Mouse (Mus musculus): ENCODE results near the gene Slc35e4. TPM values are rescaled to one million over a fixed set of nuclear protein-coding genes. Genes with fewer than 3 reads are reported as not detected.
"Not testable (repeated sequence)": the region's sequence is repeated elsewhere in the genome, so short reads cannot be mapped to it uniquely, and the experiment has no call there.

Gene Slc35e4
- polyA plus RNA-seq, 1 experiment from 2014 or later, result 19.4 TPM

DNA sequence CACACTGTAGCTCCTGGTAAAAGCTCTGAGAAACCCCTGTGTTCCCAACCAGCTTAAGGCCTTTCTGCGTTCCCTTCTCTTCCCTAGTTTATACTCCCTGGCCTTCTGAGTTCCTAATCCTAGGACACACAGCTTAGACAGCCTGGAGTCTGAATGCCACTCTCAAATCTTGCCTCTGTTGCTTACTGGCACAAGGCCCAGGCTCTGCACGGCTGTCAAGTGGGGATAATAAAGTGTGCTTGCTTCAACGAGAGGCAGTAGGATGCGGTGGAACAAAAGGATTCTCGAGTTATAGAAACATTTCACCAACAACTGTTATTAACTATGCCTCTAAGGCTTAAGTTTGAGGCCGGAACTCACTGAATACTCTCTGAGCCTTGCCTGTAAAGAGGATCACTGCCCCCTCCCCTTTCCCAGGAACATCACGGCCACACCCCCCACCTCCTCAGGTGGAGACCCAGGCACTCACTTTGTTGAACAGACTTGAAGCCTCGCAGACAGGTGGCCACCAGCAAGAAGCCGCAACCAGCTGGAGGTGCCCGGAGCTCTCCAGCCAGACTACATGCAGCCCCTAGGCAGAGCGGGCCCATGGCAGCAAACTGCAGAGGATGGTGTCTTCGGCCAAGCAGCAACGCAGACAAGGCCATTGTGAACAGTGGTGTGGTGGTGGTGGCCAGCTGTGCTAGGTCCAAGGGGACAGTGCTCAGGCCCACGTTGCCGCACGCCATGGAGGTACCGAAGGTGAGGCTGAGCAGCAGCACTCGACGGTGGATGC lies 2.2 kb downstream of the Slc35e4 start:
- H3K9me3 ChIP-seq, result no peaks in the 10 kb centered on the region
- WGBS, result 10% methylated on average over 19 of the region's 19 CpGs
- no peaks in the 10 kb centered on the region for H3K36me3 ChIP-seq (replicated peaks)
- peak overlapping the region; percentile 97 for H3K4me2 ChIP-seq
- peak; percentile 22 for ATAC-seq (replicated peaks)
- peak overlapping the region; percentile 73 for H3K4me3 ChIP-seq
- 0 out of 2 replicates have a peak, but pooled peaks cover 4% of the 10 kb centered on the region for H3K27me3 ChIP-seq (replicated peaks)
- peak overlapping the region; percentile 83 for H3K27ac ChIP-seq
- H3K9ac ChIP-seq, result peak overlapping the region; percentile 65
- peaks cover 49% of the 10 kb centered on the region for H3K4me1 ChIP-seq

DNA sequence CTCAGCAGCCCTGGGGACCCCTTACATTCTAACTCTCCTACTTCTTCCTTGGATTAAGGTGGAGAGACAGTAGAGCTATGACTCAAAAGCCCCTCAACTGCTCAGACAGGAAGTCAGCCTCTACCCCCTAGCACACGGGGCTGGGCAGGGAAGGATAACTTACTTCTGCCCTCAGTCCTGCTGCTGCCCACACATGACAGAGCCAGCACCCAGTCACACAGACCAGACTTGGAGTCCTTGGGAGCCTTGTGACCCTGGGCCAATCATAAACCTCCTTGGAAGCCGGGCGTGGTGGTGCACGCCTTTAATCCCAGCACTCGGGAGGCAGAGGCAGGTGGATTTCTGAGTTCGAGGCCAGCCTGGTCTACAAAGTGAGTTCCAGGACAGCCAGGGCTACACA lies 3.0 kb downstream of the Slc35e4 start:
- Histone ChIP-seq H3K4me2 (peak overlapping the region; percentile 97), H3K9ac (peak overlapping the region; percentile 11; the same call in 1 of the 2 replicates), H3K4me3 (peak overlapping the region; percentile 73), H3K4me1 (peaks cover 49% of the 10 kb centered on the region)
- not testable (repeated sequence) for ATAC-seq (replicated peaks); H3K27me3 ChIP-seq (replicated peaks); H3K9me3 ChIP-seq; H3K36me3 ChIP-seq (replicated peaks); H3K27ac ChIP-seq
- WGBS, result 87% methylated on average over 6 of the region's 6 CpGs

DNA sequence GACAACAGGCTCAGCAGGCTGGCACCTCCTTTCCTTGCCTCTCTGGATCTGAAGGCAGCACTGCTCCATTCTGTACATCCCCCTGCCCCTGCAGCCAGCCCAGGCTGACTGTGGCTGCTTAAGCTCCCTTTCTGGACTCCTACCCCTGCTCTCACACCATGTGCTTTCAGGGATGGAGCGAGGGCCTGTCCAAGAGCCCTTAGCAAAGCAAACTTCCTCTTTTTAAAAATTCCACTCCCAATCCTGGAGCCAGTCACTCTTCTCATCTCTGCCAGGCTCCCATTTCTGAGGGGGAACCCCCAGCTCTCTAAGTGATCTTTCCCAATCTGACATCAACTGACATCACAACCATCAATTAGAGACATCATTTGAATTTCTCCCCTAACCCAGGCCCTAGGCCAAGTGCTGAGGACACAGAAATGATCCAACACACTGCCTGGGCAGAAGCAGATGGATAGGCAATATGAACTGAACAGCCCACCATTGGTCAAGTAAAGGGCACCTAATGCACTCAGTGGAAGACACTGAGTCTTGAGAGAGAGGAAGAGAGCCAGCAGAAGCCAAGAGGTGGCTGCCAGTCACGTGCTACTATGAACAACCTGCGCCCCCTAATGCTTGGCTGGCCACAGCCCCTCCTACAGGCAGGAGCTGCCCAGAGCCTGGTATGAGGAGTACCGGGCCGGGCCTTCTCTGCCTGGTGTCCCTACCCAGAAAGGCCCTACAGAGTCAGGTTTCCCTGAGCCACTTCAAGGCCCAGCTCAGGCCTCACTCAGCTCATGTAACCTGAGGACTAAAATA lies 3.8 kb downstream of the Slc35e4 start:
- ATAC-seq (replicated peaks), result no peak
- WGBS, result 53% methylated on average over 5 of the region's 5 CpGs
- Histone ChIP-seq H3K36me3 (replicated peaks) (0 out of 2 replicates have a peak, but pooled peaks cover 2% of the 10 kb centered on the region), H3K4me3 (peak overlapping the region; percentile 73), H3K4me2 (peak overlapping the region; percentile 97), H3K27me3 (replicated peaks) (no peaks in the 10 kb centered on the region), H3K4me1 (peaks cover 49% of the 10 kb centered on the region), H3K9ac (peak overlapping the region; percentile 11; the same call in 1 of the 2 replicates), H3K9me3 (no peaks in the 10 kb centered on the region), H3K27ac (no peak overlapping the region)

DNA sequence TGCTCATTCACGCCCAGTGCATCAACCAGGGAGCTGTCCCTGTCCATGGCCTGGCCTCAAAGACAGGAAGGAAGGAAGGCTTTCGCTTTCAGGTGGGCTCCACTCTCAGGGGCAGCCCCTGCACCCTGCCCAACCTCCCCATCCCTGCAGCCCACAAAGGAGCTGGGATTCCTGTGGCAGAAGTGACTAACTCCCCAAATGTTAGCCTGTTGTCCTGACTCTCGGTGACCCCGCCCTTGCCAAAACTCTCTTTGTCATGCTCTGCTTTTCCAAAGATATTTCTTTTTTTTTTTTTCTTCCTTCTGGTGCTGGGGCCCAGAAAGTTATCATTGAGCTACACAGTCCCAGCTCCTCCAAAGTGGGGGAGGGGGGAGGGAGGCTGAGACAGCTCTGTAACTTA lies 5.2 kb downstream of the Slc35e4 start:
- H3K9ac ChIP-seq, result no peak overlapping the region
- WGBS, result 90% methylated on average over 4 of the region's 4 CpGs
- H3K9me3 ChIP-seq, result no peaks in the 10 kb centered on the region
- H3K36me3 ChIP-seq (replicated peaks), result 0 out of 2 replicates have a peak, but pooled peaks cover 2% of the 10 kb centered on the region
- H3K4me1 ChIP-seq, result peaks cover 47% of the 10 kb centered on the region
- no peak overlapping the region for H3K4me3 ChIP-seq
- no peaks in the 10 kb centered on the region for H3K27me3 ChIP-seq (replicated peaks)
- no peak for ATAC-seq (replicated peaks)
- H3K4me2 ChIP-seq, result no peak overlapping the region
- no peak overlapping the region for H3K27ac ChIP-seq

DNA sequence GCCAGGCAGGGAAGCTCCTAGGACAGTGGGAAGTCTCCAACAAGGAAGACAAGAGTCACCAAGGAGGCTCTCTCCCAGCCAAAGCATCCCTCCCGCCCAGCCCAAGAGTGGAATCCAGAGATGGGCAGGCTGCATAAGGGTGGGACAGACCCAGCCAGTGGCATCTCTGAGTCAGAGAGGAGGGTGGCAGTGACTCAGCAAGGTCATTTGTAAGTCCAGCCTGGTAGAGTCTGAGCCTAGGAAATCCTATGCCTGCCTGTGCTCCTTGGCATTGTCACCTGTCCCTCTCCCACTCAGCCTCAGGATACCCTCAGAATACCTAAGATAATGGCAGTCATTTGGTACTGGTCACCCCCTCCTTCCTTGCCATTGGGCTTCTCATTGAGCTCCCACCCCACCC lies 9.0 kb downstream of the Slc35e4 start:
- no peak overlapping the region for H3K9ac ChIP-seq
- H3K4me2 ChIP-seq, result no peak overlapping the region
- no peaks in the 10 kb centered on the region for H3K9me3 ChIP-seq
- H3K27ac ChIP-seq, result no peak overlapping the region
- ATAC-seq (replicated peaks), result no peak
- H3K27me3 ChIP-seq (replicated peaks), result no peaks in the 10 kb centered on the region
- peaks cover 20% of the 10 kb centered on the region for H3K4me1 ChIP-seq
- no peak overlapping the region for H3K4me3 ChIP-seq
- WGBS, result 100% methylated on average over 1 of the region's 1 CpGs
- 0 out of 2 replicates have a peak, but pooled peaks cover 2% of the 10 kb centered on the region for H3K36me3 ChIP-seq (replicated peaks)

DNA sequence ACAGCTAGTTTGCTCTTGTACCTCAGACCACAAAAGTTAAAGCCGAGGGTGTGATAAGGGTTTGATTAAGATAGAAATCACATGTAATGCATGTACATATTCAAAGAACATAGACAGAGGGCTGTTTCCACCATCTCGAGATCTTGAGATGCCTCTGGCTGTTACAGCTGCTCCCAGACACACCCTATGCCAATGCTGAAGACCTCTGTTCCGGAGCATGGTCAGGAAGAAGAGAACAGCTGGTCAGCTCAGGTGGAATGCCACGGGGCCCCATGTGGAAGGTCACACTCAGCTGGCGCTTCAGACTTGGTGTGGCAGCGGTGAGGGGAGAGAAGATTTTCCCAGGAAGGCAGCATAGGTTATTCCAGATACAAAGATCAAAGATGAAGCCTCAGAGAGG lies 9.8 kb downstream of the Slc35e4 start:
- Histone ChIP-seq H3K27ac (no peak overlapping the region), H3K9ac (no peak overlapping the region), H3K27me3 (replicated peaks) (no peaks in the 10 kb centered on the region), H3K9me3 (no peaks in the 10 kb centered on the region), H3K4me3 (no peak overlapping the region), H3K4me2 (no peak overlapping the region), H3K36me3 (replicated peaks) (0 out of 2 replicates have a peak, but pooled peaks cover 2% of the 10 kb centered on the region), H3K4me1 (peaks cover 18% of the 10 kb centered on the region)
- ATAC-seq (replicated peaks), result no peak
- 88% methylated on average over 6 of the region's 6 CpGs for WGBS

DNA sequence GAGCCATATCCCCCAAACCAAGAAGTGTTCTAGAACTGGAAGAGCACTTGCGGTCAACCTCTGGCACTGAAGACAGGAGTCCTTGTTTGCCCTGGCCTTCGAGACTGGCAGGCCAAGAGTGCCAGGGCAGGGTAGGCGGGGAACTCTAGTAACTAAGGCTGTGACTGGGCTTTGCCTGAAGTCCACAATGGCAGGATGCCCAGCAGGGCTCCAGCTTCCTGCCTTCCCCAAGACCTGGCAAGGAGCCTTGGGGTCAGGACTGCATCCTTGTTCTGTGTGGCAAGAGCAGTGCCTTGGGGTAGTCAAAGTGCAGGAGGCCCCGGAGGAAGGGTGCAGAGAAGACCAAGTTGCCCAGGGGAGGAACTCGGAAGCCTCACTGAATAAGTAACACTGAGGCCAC lies 11.4 kb downstream of the Slc35e4 start:
- no peak for ATAC-seq (replicated peaks)
- Histone ChIP-seq H3K27me3 (replicated peaks) (no peaks in the 10 kb centered on the region), H3K9me3 (no peaks in the 10 kb centered on the region), H3K9ac (no peak overlapping the region), H3K4me3 (no peak overlapping the region), H3K4me2 (no peak overlapping the region), H3K4me1 (peaks cover 11% of the 10 kb centered on the region; the same call in 1 of the 2 replicates), H3K27ac (no peak overlapping the region), H3K36me3 (replicated peaks) (0 out of 2 replicates have a peak, but pooled peaks cover 5% of the 10 kb centered on the region)
- WGBS, result 83% methylated on average over 5 of the region's 5 CpGs

DNA sequence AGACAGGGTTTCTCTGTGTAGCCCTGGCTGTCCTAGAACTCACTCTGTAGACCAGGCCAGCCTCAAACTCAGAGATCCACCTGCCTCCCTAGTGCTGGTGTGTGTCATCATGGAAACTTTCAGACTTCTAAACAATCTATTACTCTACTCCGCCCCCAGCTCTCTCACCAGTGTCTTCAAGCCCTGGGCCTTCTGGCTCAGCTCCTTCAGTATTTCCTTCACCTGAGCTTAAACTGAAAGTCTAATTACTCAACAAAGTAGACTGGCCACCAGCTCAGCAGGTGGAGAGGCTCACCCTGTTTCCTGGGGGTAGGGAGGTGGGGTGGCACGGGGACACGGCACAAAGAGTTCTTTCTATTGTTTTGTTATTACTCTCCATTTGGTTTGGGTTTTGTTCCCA lies 11.9 kb downstream of the Slc35e4 start:
- H3K9ac ChIP-seq, result no peak overlapping the region
- H3K9me3 ChIP-seq, result no peaks in the 10 kb centered on the region
- no peak for ATAC-seq (replicated peaks)
- no peak overlapping the region for H3K4me3 ChIP-seq
- H3K4me1 ChIP-seq, result peaks cover 11% of the 10 kb centered on the region; the same call in 1 of the 2 replicates
- H3K4me2 ChIP-seq, result no peak overlapping the region
- no peaks in the 10 kb centered on the region for H3K27me3 ChIP-seq (replicated peaks)
- H3K36me3 ChIP-seq (replicated peaks), result 0 out of 2 replicates have a peak, but pooled peaks cover 9% of the 10 kb centered on the region
- no peak overlapping the region for H3K27ac ChIP-seq
- 90% methylated on average over 3 of the region's 3 CpGs for WGBS

DNA sequence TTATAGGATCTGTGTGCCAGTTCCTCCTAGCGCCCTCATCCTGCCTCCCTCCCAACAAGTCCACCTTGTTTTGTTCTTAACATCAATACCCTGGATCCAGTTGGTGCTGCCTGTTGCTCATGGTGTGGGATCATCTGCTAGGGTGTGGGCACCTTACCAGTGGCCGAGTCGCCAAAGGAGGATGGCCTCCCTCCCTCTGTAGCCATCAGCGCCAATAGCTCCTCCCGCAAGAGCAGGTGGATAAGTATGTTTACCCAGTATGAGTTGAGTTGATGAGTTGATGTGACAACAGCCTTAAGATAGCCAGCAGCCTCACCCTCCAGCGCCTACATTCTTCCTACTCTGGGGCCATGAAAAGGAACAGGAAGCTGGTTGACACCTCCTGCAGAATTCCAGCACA lies 14.2 kb downstream of the Slc35e4 start:
- Histone ChIP-seq H3K27ac (no peak overlapping the region), H3K4me3 (no peak overlapping the region), H3K27me3 (replicated peaks) (no peaks in the 10 kb centered on the region), H3K9me3 (no peaks in the 10 kb centered on the region), H3K9ac (no peak overlapping the region), H3K4me2 (0 out of 2 replicates have a peak overlapping the region, but pooled peaks have one; percentile 5), H3K36me3 (replicated peaks) (peaks cover 14% of the 10 kb centered on the region; the same call in 1 of the 2 replicates), H3K4me1 (peaks cover 17% of the 10 kb centered on the region)
- ATAC-seq (replicated peaks), result no peak
- 88% methylated on average over 6 of the region's 6 CpGs for WGBS

DNA sequence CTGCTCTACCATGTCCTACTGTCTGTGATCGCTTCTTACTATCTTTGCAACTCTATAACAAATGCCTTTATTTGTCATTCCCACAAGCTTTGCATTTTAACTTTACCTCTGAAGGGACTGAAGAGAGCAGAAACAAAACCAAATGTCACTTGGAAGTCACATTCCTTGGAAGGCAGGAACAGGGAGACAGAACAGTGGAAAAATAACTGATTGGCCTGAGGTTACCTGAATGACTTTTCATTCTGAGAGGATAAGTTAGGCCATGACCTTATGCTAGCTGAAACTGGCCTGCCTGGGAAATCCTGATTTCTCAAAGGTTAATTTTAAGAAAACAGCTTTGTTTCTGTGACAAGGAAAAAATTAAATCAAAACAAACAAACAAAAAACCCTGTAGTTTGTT lies 18.5 kb downstream of the Slc35e4 start:
- H3K4me3 ChIP-seq, result no peak overlapping the region
- peak overlapping the region; percentile 72; the same call in 1 of the 2 replicates for H3K4me2 ChIP-seq
- no peaks in the 10 kb centered on the region for H3K27me3 ChIP-seq (replicated peaks)
- H3K27ac ChIP-seq, result no peak overlapping the region
- H3K9me3 ChIP-seq, result no peaks in the 10 kb centered on the region
- whole genome bisulfite sequencing, result 93% methylated on average over 1 of the region's 1 CpGs
- H3K4me1 ChIP-seq, result peaks cover 20% of the 10 kb centered on the region
- no peak overlapping the region for H3K9ac ChIP-seq
- no peak for ATAC-seq (replicated peaks)
- peaks cover 14% of the 10 kb centered on the region; the same call in 1 of the 2 replicates for H3K36me3 ChIP-seq (replicated peaks)

DNA sequence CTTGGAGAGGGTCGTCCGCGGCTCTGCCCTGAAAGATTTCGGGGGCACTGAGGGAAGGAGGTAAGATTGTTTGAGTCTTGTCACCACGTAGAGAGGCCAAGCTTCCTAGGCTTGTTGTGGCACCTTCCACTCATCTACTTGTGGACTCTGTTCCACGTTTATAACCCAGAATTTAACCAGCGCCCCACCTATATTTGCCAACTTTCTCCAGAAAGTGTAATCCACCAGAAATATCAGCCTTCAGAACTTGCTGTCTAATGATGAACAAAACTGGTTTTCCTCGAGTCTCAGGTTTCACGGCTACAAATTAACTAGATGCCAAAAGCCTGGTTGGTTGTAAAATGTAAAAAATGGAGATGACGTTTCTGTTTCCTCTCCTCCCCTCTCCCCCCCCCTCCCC lies 19.0 kb downstream of the Slc35e4 start:
- no peaks in the 10 kb centered on the region for H3K9me3 ChIP-seq
- peak overlapping the region; percentile 54 for H3K9ac ChIP-seq
- peak overlapping the region; percentile 72 for H3K4me2 ChIP-seq
- peak overlapping the region; percentile 50 for H3K4me3 ChIP-seq
- no peak for ATAC-seq (replicated peaks)
- 3% methylated on average over 10 of the region's 10 CpGs for WGBS
- no peaks in the 10 kb centered on the region for H3K27me3 ChIP-seq (replicated peaks)
- peaks cover 14% of the 10 kb centered on the region; the same call in 1 of the 2 replicates for H3K36me3 ChIP-seq (replicated peaks)
- H3K27ac ChIP-seq, result peak overlapping the region; percentile 84
- peaks cover 19% of the 10 kb centered on the region for H3K4me1 ChIP-seq

Measured in midbrain, embryonic 15.5 days (tissue).